Mouse (Mus musculus) G1E-ER4 (cell line): Measurements from ENCODE around the gene Zbtb22. TPM values are rescaled to one million over a fixed set of nuclear protein-coding genes. Genes with fewer than 3 reads are reported as not detected.

Experiments
- GATA1 ChIP-seq: IDR thresholded peaks from one replicate; pipeline ENCODE4 v1.8.0; 2012; ENCODE audit warnings: low read length, inconsistent platforms
- polyA plus RNA-seq: library from polyadenylated mRNA; stranded (reverse); fragments of >175 nt; gene quantifications from 2 replicates; pipeline ENCODE4 v1.2.3, GENCODE M21; 2012

Zbtb22 gene
- polyA plus RNA-seq, 1 experiment, result 50.9 TPM

GRCm38 (mm10) chr17:33909077-33909868, 6.4 kb upstream of the Zbtb22 start, which contains the start of gene Daxx:
Daxx (plus strand) TSS chr17:33909414.
- no peak for TF ChIP-seq GATA1

GRCm38 (mm10) chr17:33909869-33910250, 5.8 kb upstream of the Zbtb22 start:
- TF ChIP-seq GATA1, result no peak

DNA sequence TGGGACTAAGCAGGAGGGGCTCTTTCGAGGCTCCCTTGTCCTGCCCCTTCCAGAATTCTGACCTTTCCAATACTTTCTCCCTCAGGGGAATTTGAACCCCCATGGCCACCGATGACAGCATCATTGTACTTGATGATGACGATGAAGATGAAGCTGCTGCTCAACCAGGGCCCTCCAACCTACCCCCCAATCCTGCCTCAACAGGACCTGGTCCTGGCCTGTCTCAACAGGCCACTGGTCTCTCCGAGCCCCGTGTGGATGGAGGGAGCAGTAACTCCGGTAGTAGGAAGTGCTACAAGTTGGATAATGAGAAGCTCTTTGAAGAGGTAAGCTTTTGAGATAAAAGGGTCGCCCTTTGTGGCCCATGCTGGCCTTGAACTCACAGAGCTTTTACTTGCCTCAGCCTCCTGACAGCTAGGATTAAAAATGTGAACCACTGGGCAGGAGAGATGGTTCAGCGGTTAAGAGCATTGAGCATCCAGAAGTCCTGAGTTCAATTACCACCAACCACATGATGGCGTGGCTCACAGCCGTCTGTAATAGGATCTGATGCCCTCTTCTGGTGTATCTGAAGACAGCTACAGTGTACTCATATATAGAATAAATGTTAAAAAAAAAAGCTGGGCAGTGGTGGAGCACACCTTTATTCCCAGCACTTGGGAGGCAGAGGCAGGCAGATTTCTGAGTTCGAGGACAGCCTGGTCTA, 5.2 kb upstream of the Zbtb22 start:
- TF ChIP-seq GATA1, result no peak

- no peak for TF ChIP-seq GATA1
Observed at GRCm38 (mm10) chr17:33911052-33911812, 4.5 kb upstream of the Zbtb22 start.

DNA sequence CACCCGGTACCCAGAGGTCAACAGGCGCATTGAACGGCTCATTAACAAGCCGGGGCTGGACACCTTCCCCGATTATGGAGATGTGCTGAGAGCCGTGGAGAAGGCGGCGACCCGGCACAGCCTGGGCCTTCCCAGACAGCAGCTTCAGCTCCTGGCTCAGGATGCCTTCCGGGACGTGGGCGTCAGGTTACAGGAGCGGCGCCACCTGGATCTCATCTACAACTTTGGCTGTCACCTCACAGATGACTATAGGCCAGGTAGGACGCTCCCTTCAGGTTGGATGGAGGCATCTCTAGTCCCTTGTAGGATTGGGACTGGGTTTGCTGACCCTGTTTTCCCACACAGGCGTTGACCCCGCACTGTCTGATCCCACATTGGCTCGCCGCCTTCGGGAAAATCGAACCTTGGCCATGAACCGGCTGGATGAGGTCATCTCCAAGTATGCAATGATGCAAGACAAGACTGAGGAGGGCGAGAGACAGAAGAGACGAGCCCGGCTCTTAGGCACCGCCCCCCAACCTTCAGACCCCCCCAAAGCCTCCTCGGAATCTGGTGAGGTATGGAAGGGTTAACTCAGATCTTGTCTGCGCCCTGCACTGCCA, 3.8 kb upstream of the Zbtb22 start:
- no peak for TF ChIP-seq GATA1

DNA sequence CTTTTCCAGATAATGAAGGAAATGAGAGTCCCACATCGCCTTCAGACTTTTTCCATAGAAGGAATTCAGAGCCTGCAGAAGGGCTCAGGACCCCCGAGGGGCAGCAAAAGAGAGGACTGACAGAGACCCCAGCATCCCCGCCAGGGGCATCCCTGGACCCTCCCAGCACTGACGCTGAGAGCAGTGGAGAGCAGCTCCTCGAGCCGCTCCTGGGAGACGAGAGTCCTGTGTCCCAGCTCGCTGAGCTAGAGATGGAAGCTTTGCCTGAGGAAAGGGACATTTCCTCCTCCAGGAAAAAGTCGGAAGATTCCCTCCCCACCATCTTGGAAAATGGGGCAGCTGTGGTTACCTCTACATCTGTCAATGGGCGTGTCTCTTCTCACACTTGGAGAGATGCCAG, 2.4 kb upstream of the Zbtb22 start:
- no peak for TF ChIP-seq GATA1

DNA sequence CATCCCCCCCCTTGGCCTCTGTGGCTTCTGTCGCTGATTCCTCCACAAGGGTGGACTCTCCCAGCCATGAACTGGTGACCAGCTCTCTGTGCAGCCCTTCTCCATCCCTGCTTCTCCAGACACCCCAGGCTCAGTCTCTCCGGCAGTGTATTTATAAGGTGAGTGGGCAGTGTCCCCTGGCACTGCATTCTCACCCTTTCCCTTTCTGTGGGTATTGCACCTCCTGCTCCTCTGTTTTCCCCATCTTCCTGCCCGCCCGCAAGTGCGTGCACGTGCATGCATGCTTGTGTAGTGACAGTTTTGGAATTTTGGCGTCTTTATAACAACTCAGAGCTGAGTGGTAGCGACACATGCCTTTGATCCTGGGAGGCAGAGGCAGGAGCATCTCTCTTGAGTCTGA, 1.8 kb upstream of the Zbtb22 start:
- no peak for TF ChIP-seq GATA1

GRCm38 (mm10) chr17:33914969-33915391, 724 bp upstream of the Zbtb22 start:
- no peak for TF ChIP-seq GATA1

DNA sequence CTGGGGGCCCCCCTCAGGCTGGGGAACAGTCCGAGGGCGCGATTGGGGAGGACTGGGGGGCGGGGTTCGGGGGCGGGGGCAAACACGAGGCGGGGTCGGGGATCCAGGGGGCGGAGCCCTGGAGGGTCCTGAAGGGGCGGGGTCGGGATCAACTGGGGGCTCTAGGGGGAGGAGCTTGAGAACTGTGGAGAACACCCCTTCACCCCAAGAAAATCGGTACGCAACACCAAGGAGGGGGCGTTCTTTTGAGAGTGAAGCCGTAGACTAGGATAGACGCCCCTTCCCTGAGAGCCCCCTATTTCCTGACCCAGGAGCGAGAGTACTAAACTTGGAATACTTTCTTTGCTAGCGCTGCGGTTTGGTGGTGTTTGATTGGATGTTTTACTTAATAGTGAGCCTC, 590 bp downstream of the Zbtb22 start:
- TF ChIP-seq GATA1, result no peak

DNA sequence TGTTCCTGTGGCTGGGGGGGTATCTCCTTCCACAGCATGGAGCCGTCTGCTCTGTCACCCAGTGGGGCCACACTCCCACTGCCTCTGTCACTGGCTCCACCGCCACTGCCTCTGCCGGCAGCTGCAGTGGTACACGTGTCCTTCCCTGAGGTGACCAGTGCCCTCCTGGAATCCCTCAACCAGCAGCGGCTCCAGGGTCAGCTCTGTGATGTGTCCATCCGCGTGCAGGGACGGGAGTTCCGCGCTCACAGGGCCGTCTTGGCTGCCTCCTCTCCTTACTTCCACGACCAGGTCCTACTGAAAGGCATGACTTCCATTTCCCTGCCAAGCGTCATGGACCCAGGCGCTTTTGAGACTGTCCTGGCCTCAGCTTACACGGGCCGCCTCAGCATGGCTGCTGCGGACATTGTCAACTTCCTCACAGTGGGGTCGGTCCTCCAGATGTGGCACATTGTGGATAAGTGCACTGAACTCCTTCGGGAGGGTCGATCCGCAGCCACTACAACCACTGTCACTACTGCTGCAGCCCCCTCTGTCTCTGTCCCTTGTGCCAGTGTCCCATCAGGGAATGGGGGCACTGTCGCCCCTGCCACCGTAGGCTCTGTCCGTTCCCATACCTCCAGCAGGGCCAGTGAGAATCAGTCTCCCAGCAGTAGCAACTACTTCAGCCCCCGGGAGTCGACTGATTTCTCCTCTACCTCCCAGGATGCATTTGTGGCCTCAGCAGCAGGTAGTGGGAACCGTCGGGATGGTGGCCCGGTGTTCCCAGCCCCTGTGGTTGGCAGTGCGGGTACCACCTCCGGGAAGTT, 1.3 kb downstream of the Zbtb22 start:
- no peak for TF ChIP-seq GATA1

- TF ChIP-seq GATA1, result no peak
Observed at GRCm38 (mm10) chr17:33917656-33918292, 2.1 kb downstream of the Zbtb22 start.

DNA sequence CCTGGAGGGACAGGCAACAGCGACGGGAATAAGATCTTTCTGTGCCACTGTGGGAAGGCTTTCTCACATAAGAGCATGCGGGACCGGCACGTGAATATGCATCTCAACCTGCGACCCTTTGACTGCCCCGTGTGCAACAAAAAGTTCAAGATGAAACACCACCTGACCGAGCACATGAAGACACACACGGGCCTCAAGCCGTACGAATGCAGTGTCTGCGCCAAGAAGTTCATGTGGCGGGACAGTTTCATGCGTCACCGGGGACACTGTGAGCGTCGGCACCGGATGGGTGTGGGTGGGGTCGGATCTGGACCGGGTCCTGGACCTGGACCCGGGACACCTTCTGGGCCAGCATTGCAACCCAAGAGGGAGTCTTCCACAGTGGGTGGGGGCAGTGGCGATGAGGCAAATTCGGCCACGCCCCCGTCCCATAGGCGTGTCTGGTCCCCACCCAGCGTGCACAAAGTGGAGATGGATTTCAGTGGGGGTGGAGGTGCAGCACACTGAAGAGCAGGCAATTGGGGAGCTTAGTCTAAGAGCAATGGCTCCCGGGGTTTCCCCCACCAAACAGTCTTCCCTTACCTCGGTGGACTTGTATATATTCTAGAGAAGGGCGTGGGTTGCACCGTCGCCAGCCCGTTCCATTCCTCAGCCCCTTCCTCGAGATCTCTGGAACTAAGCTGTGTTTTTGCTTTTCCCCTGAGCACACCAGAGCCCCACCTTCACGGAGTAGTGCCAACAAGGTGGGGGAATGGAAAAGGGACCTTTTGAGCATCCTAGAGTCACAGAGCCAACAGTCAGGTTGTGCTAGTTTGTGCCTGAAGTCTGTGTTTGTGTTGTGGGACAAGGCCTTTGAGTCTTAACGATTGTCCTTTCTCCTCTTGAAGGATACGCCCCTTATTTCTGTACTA, 2.8 kb downstream of the Zbtb22 start:
- TF ChIP-seq GATA1, result no peak

DNA sequence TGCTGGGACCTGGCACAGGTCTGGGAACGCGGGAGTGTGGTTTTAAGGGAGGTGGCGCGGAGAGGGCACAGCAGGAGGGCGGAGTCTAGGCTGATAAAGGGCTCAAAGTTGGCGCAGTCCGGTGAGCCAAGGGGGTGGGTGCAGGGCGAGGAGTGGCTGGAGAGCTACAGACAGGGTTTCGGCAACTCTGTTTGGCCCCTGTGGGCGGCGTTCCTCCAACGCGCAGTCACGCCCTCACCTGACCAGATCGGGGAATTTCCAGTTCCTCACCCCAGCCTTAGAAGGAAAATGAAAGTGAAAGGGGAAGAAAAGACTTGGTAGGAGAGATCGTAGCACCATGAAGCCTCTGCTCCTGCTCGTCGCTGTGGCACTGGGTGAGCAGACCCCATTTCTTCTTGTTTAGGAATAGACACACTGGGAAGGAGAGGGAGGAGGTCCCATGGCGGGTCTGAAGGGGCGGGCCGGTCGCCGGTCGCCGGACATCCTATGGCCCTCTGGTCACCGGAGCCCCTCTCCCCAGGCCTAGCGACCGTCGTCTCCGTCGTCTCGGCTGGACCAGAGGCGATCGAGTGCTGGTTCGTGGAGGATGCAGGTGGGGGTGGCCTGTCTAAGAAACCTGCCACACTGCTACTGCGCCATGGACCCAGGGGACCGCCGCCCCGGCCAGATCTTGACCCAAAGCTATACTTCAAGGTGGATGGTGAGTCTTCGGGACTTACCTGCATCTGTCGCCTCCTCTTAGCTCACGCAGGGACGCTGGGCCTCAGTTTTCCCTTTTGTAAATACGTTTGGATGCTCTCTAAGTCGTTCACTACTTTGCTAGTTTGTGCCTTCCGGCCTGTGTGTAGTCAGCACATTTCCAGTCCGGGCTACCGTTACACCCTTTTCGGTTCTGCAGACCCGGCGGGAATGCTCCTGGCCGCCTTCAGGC, 3.9 kb downstream of the Zbtb22 start:
- TF ChIP-seq GATA1, result no peak
